Mouse (Mus musculus): ENCODE data around the gene Pkp1.

DNA sequence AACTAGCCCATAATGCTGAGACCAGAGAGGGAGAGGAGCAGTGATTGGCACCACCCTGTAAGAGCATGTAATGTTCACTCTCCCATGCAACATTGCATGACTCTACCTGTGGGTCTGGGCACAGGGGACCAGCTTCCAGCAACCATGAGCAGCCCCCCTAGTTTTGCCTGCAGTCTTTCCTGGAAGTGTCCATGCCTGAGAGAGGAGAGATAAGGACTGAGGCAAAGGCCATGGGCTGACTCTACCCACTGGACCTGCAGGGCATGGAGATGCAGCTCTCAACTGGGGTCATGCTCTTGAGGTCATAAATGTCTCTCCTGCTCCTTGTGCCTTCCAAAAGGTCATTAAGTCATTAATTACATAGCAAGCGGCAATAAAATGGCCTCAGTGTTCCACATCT, 17.1 kb upstream of the Pkp1 start:
- TF ChIP-seq CTCF (IDR thresholded peaks at IDR 0.05; ENCODE audit: insufficient read depth, low read depth, low read length) (no peak), POLR2A (IDR thresholded peaks at IDR 0.05; ENCODE audit: insufficient read depth, low read depth, low read length) (no peak)
